16 mouse cellular contexts compared by ENCODE assay signal in genomic region chr4:139164082-139164481, GRCm38 (mm10).
"Had no signal": no experiment of that assay in that cellular context is flagged by ENCODE, and none has a peak within 500 bp of the region (broad histone marks: within the 10 kb centered on the region; RNA-seq: fewer than 3 reads in every experiment).

No protein-coding gene starts in this region.

- H3K27ac ChIP-seq: neural tube, embryonic 13.5 days; neural tube, embryonic 15.5 days; stomach, embryonic 15.5 days; stomach, postnatal 0 days had no signal

- H3K9me3 ChIP-seq: neural tube, embryonic 13.5 days; neural tube, embryonic 15.5 days; stomach, embryonic 15.5 days had no signal

- H3K9ac ChIP-seq: neural tube, embryonic 13.5 days; neural tube, embryonic 15.5 days; stomach, embryonic 15.5 days had no signal

- H3K27me3 ChIP-seq: neural tube, embryonic 13.5 days; neural tube, embryonic 15.5 days; stomach, embryonic 15.5 days had no signal

- H3K4me1 ChIP-seq: neural tube, embryonic 13.5 days; neural tube, embryonic 15.5 days; stomach, embryonic 15.5 days had no signal

- H3K36me3 ChIP-seq: neural tube, embryonic 13.5 days; neural tube, embryonic 15.5 days; stomach, embryonic 15.5 days had no signal

- H3K4me3 ChIP-seq: neural tube, embryonic 13.5 days; neural tube, embryonic 15.5 days; stomach, embryonic 15.5 days had no signal

- H3K4me2 ChIP-seq: neural tube, embryonic 13.5 days; neural tube, embryonic 15.5 days; stomach, embryonic 15.5 days had no signal

- DNase-seq: retina, postnatal 1 day; right cerebral cortex, adult 18-20 months; right cerebral cortex, postnatal 14 days; right cerebral cortex, postnatal 25 days; right cerebral cortex, postnatal 4 days; spleen, adult 18-20 months; thymus, adult 18-20 months; thymus, adult 2 months; thymus, postnatal 14 days; thymus, postnatal 25 days; thymus, postnatal 36 days; thymus, postnatal 4 days had no signal
